Mouse (Mus musculus) kidney, embryonic 14.5 days (tissue): ENCODE measurements around the gene Sipa1l1. TPM values are rescaled to one million over a fixed set of nuclear protein-coding genes. Genes with fewer than 3 reads are reported as not detected.

Experiments
- ATAC-seq: fragments of 200-750 bp; cut with Nextera tagmentation; 2 replicates; pipeline ENCODE4 v1.8.0; 2017; ENCODE audit warnings: moderate number of reproducible peaks, mild to moderate bottlenecking, moderate TSS enrichment, moderate library complexity; ENCODE audit not compliant: low FRiP score, low TSS enrichment
- H3K27ac ChIP-seq: fragments of 300-500 bp; sonication (generic); 2 replicates; pipeline ENCODE4 v1.5.1; 2014; ENCODE audit warnings: low read depth, mild to moderate bottlenecking, low read length, moderate library complexity, mixed read lengths
- H3K27me3 ChIP-seq: fragments of 300-500 bp; sonication (generic); 2 replicates; pipeline ENCODE4 v1.6.1; 2014; ENCODE audit warnings: mild to moderate bottlenecking, low read length; ENCODE audit not compliant: control insufficient read depth, insufficient read depth
- H3K36me3 ChIP-seq: fragments of 300-500 bp; sonication (generic); 2 replicates; pipeline ENCODE4 v1.6.1; 2014; ENCODE audit warnings: low read length, mixed read lengths; ENCODE audit not compliant: control insufficient read depth, insufficient read depth
- H3K4me1 ChIP-seq: fragments of 300-500 bp; sonication (generic); 2 replicates; pipeline ENCODE4 v1.6.1; 2014; ENCODE audit warnings: low read length, mixed read lengths; ENCODE audit not compliant: control insufficient read depth, insufficient read depth
- H3K4me2 ChIP-seq: fragments of 300-500 bp; sonication (generic); replicated peaks from 2 replicates; pipeline ENCODE4 v1.6.1; 2014; ENCODE audit warnings: low read depth, mild to moderate bottlenecking, low read length
- H3K4me3 ChIP-seq: fragments of 300-500 bp; sonication (generic); 2 replicates; pipeline ENCODE4 v1.5.1; 2014; ENCODE audit warnings: mild to moderate bottlenecking, low read length
- H3K9ac ChIP-seq: fragments of 300-500 bp; sonication (generic); 2 replicates; pipeline ENCODE4 v1.6.1; 2014; ENCODE audit warnings: low read depth, mild to moderate bottlenecking, low read length, moderate library complexity
- H3K9me3 ChIP-seq: fragments of 300-500 bp; sonication (generic); 2 replicates; pipeline ENCODE4 v1.6.1; 2016; ENCODE audit warnings: low read length; ENCODE audit not compliant: control insufficient read depth
- WGBS: fragments of 180-500 bp; shearing (Covaris S2); extraction: QIAGEN DNeasy Blood & Tissue Kit; methylation state at CpG from one replicate; pipeline ENCODE4 v1.1.7; 2014; 5-methylcytosine and 5-hydroxymethylcytosine counted together
- polyA plus RNA-seq: library from polyadenylated mRNA; unstranded; fragments of >200 nt; fragmentation: Nextera tagmentation; extraction: Ambion mirVana; gene quantifications from 2 replicates; pipeline ENCODE4 v1.2.1, GENCODE M21; 2014

Gene Sipa1l1
- polyA plus RNA-seq, 1 experiment from 2014 or later, result 43.8 TPM

DNA sequence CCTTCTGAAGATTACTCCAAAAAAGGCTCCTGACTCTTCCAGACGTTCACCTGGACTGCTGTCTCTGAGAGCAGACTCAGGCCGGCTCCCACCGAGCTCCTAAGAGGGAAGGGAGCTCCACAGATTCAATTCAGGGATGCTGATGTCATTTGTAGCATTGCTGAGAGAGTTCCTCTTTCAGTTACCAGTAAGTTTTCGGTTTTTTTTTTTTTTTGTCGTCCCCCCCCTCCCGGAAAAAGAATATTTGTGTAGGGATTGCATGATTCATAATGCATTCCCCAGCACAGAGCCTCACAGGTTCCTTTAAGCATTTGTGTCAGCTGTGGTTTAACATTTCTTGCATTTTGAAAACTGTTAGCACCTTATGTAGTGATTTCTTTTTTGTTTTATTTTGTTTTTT is 71.6 kb downstream of the Sipa1l1 start:
- Histone ChIP-seq H3K27ac (no peak overlapping the region), H3K9me3 (no peaks in the 10 kb centered on the region), H3K4me1 (peaks cover 8% of the 10 kb centered on the region; the same call in 1 of the 2 replicates), H3K9ac (no peak overlapping the region), H3K4me2 (no peak overlapping the region), H3K36me3 (no peaks in the 10 kb centered on the region), H3K4me3 (no peak overlapping the region), H3K27me3 (no peaks in the 10 kb centered on the region)
- WGBS, result 84% methylated on average over 6 of the region's 6 CpGs
- ATAC-seq, result no peak

- H3K27ac ChIP-seq, result no peak overlapping the region
- H3K9me3 ChIP-seq, result no peaks in the 10 kb centered on the region
- 87% methylated on average over 6 of the region's 6 CpGs for WGBS
Observed at GRCm38 (mm10) chr12:82245219-82245618, 76.1 kb downstream of the Sipa1l1 start.

DNA sequence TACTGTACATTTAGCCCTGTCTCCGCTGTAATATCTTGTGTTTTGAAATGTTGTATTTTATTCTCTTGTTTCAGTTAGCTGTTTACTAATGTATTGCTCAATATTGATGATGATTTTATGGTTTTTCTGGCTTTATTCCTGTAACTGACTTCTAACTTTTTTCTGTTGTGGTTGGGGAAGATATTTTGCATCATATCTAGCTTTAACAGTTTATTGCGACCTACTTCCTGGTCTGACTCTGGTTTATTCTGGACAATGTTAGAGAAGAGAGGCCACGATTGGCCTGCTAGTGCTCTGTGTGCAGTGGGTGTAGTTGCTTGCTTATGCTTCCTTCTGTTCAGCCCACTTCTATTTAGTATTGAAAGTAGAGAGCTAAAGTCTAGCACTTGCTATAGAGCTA is 77.3 kb downstream of the Sipa1l1 start:
- Histone ChIP-seq H3K27ac (no peak overlapping the region), H3K4me3 (no peak overlapping the region), H3K9ac (no peak overlapping the region), H3K4me1 (peaks cover 5% of the 10 kb centered on the region; the same call in 1 of the 2 replicates), H3K27me3 (no peaks in the 10 kb centered on the region), H3K9me3 (no peaks in the 10 kb centered on the region), H3K36me3 (no peaks in the 10 kb centered on the region), H3K4me2 (no peak overlapping the region)
- WGBS, result 86% methylated on average over 3 of the region's 3 CpGs
- no peak for ATAC-seq

More at GRCm38 (mm10) chr12:82245219-82245618, 76.1 kb downstream of the Sipa1l1 start:
- Histone ChIP-seq H3K4me1 (peaks cover 5% of the 10 kb centered on the region; the same call in 1 of the 2 replicates), H3K9ac (no peak overlapping the region), H3K4me2 (no peak overlapping the region), H3K4me3 (no peak overlapping the region), H3K36me3 (no peaks in the 10 kb centered on the region), H3K27me3 (no peaks in the 10 kb centered on the region)
- ATAC-seq, result no peak

DNA sequence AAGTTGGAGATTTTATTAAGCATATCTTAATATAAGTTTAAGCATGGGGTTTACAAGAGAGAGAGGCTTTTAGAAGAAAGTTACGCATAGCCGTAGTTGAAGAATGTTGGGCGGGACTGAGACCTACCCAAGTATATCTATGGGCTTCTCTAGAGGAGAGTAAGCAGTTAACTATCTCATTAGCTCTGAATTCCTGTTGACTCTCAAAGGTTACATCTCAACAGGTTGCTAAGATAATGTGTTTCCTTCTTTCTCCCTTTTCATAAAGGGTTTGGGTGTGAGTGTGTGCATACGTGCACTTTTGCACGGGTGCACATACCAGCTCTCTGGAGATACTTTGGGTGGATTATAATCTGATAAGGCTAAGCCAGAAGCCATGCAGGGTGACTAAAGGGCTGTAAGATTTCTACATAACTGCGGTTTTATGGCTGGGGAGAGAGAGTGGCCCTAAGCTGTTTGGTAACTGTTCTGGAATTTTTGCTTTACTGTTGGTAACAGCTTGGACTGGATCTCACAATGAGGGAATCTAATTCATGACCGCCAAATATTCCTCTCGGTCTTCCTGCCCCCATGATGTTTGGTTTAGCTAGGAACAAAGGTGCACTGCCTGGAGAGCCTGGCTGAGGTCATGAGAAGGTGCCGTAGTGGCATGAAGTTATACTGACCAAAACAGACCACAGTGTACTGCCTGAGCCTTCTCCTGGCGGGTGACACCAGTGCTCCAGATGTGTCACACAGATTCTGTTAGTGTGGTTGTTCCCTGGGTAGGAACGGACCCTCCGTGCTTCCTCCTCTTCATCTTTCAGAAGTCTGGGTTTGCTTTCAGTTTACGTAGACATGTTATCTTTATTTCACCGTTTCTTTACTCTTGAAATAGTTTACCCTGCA is 78.5 kb downstream of the Sipa1l1 start:
- H3K4me2 ChIP-seq, result no peak overlapping the region
- H3K9me3 ChIP-seq, result no peaks in the 10 kb centered on the region
- WGBS, result 87% methylated on average over 14 of the region's 14 CpGs
- no peaks in the 10 kb centered on the region for H3K36me3 ChIP-seq
- H3K9ac ChIP-seq, result no peak overlapping the region
- no peak overlapping the region for H3K27ac ChIP-seq
- H3K27me3 ChIP-seq, result no peaks in the 10 kb centered on the region
- no peak for ATAC-seq
- no peak overlapping the region for H3K4me3 ChIP-seq
- peaks cover 5% of the 10 kb centered on the region; the same call in 1 of the 2 replicates for H3K4me1 ChIP-seq

- Histone ChIP-seq H3K36me3 (no peaks in the 10 kb centered on the region), H3K9me3 (no peaks in the 10 kb centered on the region), H3K27me3 (no peaks in the 10 kb centered on the region), H3K4me3 (no peak overlapping the region), H3K27ac (no peak overlapping the region), H3K4me2 (no peak overlapping the region), H3K4me1 (peaks cover 5% of the 10 kb centered on the region; the same call in 1 of the 2 replicates), H3K9ac (no peak overlapping the region)
- no peak for ATAC-seq
- WGBS, result 91% methylated on average over 3 of the region's 3 CpGs
Observed at GRCm38 (mm10) chr12:82248501-82248900, 79.4 kb downstream of the Sipa1l1 start.

- H3K4me2 ChIP-seq, result no peak overlapping the region
- no peaks in the 10 kb centered on the region for H3K9me3 ChIP-seq
- H3K27ac ChIP-seq, result no peak overlapping the region
- no peak overlapping the region for H3K4me3 ChIP-seq
- H3K27me3 ChIP-seq, result no peaks in the 10 kb centered on the region
- H3K36me3 ChIP-seq, result no peaks in the 10 kb centered on the region
- peaks cover 3% of the 10 kb centered on the region; the same call in 1 of the 2 replicates for H3K4me1 ChIP-seq
- 86% methylated on average over 2 of the region's 2 CpGs for WGBS
- no peak for ATAC-seq
- H3K9ac ChIP-seq, result no peak overlapping the region
Observed at GRCm38 (mm10) chr12:82251328-82251727, 82.2 kb downstream of the Sipa1l1 start.

DNA sequence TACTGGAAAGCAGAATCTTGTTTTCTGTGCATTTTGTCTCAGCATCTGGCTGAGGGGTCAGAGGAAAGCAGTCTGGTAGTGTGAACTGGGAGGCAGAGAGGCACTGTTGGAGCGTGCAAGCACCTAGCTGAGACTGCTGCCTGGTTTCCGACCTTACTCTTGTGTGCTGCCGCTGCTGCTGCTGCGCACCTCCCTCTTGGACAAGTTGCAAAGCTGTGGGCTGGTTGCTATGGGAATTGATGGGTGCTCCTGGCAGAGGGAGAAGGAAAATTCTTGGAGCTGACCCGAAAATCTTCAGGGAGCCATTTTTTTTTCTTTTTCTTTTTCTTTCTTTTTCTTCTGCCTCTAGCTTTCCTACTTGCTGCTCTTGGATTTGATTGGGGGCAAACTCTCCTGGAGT is 85.0 kb downstream of the Sipa1l1 start:
- no peak overlapping the region for H3K4me2 ChIP-seq
- no peak for ATAC-seq
- 0 out of 2 replicates have a peak, but pooled peaks cover 5% of the 10 kb centered on the region for H3K4me1 ChIP-seq
- 77% methylated on average over 5 of the region's 5 CpGs for WGBS
- H3K27ac ChIP-seq, result no peak overlapping the region
- no peaks in the 10 kb centered on the region for H3K36me3 ChIP-seq
- no peaks in the 10 kb centered on the region for H3K9me3 ChIP-seq
- H3K9ac ChIP-seq, result no peak overlapping the region
- no peaks in the 10 kb centered on the region for H3K27me3 ChIP-seq
- H3K4me3 ChIP-seq, result no peak overlapping the region

DNA sequence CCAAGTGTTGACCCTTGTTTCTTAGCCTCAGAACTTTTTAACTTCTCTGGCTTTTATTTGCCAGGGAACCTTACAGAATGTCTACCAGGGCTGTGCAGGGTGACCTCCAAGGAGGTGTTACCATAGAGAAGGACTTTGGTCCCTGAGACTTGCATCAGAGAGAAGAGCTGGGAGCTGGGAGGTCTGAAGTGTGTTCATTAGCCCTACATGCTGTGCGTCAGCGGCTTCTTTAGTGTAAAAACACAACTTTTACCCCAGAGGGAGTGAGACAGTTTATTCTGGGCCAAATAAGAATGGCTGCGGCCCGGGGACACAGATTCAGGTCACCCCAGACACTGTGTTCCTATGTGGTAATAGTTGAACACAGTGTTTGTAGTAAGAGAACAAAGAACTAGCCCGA is 86.9 kb downstream of the Sipa1l1 start:
- Histone ChIP-seq H3K27ac (no peak overlapping the region), H3K9me3 (no peaks in the 10 kb centered on the region), H3K4me2 (no peak overlapping the region), H3K36me3 (no peaks in the 10 kb centered on the region), H3K4me1 (0 out of 2 replicates have a peak, but pooled peaks cover 5% of the 10 kb centered on the region), H3K27me3 (no peaks in the 10 kb centered on the region), H3K4me3 (no peak overlapping the region), H3K9ac (no peak overlapping the region)
- ATAC-seq, result no peak
- WGBS, result 72% methylated on average over 5 of the region's 5 CpGs

- Histone ChIP-seq H3K27ac (no peak overlapping the region), H3K4me1 (0 out of 2 replicates have a peak, but pooled peaks cover 5% of the 10 kb centered on the region), H3K4me3 (no peak overlapping the region), H3K27me3 (no peaks in the 10 kb centered on the region), H3K36me3 (no peaks in the 10 kb centered on the region), H3K9ac (no peak overlapping the region), H3K9me3 (no peaks in the 10 kb centered on the region), H3K4me2 (no peak overlapping the region)
- no peak for ATAC-seq
- WGBS, result 92% methylated on average over 6 of the region's 6 CpGs
Observed at GRCm38 (mm10) chr12:82256921-82257500, 87.9 kb downstream of the Sipa1l1 start.
